Mouse (Mus musculus) c-Kit-negative CD71-positive TER-119-positive erythroid progenitor cells, embryonic 14.5 days (primary cell): ENCODE measurements around the gene Rag2.

Experiments used
- DNase-seq: peaks from one replicate; pipeline ENCODE4 v3.0.0-alpha.2; 2013; ENCODE audit warnings: low read depth, low spot score

The Rag2 gene

DNA sequence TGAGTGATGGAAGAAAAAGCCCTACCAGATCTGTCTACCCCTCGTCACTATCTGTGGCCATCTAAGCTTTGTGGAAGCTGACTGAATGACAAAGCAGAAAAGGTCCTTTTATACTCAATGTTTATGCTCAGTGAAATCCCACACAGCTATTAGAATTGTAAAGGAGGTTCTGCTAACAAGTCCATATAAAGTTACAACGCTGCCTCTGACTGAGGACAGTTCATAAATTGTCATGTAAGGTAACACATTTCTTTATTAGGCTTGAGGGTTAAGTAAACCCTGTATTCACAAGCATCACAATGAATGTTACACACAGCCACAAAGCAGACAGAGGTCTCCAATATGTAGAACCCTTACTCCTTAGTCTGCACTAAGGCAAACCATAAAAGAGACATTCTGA, 507 bp upstream of the Rag2 start:
- DNase-seq: no peak

DNA sequence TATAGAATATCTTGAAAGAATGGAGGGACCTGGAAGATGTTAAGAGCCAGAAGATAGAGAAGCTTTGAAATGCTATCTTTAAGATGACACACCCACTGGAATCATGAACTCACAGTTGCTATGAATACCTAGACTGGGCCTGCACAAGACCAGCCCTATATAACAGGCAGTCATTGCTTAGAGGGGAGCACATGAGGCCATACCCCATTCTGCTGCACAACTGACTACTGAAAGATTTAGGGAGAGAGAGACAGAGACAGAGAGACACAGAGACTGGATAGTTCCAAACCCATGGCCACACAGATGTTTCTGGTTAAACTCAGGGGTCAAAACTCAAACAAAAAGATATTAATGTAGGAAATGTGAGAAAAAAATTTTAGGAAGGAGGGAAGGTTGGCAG, 2.7 kb downstream of the Rag2 start:
- no peak for DNase-seq

DNA sequence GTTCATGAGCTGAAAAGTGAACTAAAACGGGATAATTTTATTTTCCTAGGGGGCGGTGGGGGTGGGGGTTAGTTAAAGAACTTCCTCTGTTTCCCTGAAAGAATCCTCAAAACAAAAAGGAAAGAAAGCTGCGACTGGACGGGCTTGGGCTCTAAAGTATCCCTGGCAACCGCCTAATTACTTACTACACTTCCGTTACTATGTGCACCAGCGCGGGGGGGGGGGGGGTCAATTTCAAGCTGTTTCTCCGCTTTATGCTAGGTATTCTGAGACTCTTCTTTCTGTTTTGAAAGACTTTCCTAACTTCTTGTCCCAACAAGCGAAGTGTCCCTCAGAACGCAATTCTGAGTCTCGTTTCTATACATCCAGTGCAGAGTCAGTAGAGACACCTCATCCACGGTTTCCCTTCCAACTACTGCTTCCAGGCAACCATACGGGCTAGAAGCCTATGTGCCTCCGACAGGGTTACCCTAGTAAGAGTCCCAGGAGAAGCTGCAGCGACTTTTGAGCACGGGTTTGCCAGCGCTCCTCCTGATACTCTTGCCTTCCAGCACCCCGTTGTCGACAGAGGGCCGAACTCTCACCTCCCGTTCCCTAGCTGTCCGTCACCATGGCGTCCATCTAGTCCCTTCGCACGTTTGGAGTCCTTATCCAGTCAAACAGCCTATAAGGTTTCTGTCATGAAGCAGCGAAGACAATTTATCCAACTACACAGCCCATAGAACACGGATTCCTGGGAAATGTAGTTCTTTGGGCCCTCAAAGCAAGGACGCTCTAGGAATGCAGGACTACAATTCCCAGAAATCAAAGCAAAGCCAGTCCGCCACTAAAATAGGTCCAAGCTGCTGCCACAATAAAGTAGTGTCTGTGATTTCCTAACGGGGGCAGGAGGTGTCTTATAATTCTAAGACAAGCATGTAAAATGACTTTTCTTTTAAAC, 4.0 kb downstream of the Rag2 start:
- DNase-seq: peak; percentile 42

DNA sequence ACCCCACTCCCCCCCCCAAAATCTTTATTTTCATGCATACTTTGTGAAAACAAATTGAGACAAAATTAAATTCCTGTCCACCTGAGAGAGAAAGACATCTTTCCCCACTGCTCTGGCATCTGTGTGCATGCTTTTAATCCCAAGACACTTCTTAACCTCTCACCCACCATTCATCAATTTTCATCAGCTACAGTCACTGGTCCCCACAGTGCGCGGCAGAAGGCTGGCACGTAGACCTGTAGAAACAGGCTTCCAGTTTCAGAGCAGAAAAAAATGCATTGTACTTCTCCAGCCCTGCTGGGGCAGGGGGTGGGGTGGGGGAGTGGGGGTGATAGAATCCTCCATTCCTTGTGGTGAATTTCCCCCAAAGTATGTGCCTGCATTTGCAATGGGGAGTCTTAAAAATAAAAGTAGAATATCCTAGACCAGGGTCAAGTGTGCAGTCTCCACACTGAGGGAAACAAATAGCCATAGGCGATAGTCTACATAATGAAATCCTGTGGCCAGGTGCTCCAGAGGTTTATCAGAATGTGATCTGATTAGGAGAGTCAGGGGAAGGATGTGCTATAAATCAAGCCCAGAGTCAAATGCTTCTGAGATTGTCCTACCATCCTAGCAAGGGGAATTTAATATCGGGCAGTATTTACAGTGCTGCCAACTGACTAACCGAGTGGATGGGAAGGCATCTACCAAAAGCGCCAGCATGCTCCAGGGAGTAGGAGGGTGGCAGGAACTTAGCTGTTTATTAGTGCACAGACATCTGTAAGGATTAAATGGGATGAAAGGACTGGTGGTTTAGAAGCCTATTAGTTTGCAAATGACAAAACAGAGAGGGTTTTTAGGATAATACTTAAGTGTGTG, 14.7 kb downstream of the Rag2 start:
- no peak for DNase-seq

DNA sequence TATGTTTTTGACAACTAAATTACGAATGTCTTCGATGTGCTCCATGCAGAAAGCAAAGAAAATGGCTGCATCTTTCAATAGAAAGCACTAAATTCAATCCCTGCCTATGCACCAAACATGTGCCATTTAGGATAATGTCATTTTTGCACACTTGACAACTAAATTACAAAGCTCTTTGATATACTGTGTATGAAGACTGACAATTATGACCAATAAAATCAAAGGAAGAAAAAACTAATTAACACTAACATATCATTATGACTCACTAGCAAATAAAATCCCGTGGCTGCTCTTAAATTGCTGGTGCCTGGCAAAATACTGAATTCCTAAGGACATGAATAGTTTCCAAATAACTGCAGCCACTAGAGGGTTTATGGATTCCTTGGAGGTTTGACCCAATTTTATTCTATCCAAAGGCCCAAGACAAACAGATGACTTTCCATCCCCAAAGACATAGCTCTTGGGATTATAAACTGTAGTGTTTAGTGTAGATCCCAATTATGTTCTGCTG, 15.4 kb downstream of the Rag2 start:
- DNase-seq: no peak

DNA sequence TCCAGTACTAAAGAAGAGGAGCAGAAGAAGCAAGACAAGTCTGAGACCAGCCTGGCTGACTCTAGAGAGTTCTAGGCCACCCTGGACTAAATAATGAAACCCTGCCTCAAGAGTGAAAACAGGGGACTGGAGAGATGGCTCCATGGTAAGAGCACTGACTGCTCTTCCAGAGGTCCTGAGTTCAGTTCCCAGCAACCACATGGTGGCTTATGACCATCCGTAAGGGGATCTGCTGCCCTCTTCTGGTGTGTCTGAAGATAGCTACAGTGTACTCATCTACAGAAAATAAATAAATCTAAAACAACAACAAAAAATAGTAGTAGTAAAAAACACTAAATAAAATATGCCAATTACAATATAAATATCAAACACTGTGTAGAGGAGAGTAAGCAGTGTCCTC, 21.3 kb downstream of the Rag2 start:
- DNase-seq: no peak

DNA sequence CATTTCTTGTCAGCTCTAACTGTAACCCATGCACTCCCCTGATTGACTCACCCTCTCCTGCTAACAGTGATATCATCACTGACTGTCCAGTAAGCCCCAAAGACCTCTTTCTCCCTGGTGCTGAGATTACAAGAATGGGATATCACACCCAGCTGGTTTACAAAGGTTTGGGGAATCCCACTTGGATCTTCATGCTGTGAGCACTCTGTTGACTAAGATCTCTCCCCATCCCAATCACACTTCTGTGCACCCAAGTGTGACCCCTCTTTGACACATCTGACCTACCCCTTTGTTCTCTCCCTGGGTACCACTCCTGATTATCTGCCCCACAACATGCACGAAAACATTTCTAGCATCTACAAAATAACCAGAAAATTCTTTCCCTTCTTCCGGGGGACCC, 23.8 kb downstream of the Rag2 start:
- no peak for DNase-seq

DNA sequence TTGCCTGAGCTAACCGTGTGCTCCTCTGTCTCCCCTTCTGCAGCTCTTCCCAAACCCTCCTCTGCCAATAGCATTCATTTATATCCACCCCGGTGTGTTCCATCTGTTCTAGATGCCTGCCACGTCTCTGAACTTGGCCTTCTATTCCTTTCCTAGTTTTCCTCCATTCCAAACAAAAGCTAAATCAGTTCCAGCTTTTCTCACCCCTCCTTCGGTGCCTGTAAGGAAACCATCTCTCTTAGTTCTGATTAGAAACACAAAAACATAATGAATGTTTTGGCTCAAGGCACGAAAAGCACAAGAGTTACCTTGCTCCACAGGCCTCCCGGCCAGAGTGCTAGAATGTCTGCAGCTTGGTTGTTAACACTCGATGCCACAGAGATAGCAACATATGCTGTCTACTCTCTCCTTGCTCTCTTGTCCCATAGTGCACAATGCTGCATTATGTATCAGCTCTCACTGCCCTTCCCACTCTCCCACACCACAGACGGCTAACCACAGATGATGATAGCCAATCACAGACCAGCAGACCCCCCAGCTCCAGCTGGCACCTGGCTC, 24.7 kb downstream of the Rag2 start, which contains the start of the genes Rag1 and B230118H07Rik:
Rag1 (minus strand) TSS at position 388 of the 558 bp plus-strand sequence.
B230118H07Rik (minus strand) TSS at position 419 of the 558 bp plus-strand sequence.
- DNase-seq: no peak

DNA sequence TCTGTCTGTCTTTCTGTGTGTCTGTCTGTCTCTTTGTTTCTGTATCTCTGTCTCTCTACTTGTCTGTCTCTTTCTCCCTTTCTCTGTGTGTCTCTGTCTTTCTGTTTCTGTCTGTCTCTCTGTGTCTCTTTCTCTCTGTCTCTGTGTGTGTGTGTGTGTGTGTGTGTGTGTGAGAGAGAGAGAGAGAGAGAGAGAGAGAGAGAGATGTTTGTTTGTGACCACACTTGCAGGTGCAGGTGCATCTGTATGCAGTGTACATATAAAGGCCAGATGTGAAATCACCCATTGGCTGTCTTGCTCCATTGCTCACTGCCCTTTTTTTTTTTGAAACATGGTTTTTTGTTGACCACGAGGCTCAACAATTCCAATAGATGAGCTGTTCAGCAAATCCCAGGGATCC, 25.9 kb downstream of the Rag2 start:
- no peak for DNase-seq

DNA sequence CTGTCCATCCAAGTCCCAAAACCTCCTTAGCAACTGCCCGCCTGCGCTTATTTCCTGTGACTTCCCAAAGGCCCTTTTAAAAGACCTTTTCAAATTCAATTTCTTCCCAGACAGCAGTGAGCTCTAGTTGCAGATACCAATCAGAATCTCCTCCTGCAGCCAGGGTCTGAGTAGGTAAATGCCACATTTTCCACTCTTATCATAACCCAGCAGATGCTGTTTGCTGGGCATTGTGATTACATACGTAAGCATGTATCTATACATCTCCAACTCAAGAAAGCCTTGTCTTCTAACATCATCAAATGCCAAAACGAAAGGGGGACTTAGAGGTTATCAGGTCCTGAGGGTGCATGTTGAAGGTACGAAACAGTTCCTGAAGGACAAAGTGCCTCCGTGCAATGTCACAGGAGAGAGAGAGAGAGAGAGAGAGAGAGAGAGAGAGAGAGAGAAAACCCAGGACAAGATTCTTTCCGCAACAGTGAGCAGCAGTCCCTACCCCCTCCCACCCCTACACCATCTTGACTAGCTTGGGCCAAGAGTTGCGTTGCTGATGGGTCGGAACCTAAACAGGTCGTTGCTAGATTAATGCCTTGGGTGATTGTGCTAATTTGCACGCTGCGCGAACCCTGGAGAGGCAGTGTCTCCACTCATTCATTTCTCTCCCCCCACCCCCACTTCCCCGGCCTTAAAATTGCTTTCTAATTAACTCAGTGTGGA, 27.8 kb downstream of the Rag2 start:
- DNase-seq: no peak

DNA sequence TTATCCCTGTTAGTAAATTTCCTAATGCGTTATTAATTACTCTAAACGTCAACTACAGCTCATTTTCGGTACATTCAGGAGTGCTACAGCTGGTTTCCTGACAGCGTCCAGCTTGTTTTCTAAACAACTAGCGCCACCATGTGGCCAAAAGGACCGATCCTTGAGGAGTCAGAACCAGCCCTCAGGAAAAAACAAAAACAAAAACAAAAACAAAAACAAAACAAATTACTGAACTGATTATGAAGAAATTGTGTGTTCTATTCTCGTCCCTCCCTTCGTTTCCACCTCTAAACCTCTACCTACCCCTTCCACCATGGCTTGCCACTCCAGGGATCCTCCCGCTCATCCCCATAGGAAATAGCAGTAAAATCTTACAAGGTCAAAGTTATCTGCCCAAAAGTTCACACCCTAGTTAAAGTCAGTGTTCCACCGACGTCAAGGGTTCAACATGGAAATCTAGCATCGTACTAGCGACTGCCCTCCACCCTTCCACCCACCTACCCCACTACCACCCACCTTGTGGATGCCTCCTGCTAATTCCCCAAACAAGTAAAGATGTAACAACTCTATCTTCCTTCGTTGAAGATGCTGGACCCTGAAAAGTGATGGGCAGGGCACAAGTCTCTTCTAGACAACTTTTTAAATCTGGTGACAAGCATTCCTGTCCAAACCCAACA, 28.5 kb downstream of the Rag2 start:
- no peak for DNase-seq

DNA sequence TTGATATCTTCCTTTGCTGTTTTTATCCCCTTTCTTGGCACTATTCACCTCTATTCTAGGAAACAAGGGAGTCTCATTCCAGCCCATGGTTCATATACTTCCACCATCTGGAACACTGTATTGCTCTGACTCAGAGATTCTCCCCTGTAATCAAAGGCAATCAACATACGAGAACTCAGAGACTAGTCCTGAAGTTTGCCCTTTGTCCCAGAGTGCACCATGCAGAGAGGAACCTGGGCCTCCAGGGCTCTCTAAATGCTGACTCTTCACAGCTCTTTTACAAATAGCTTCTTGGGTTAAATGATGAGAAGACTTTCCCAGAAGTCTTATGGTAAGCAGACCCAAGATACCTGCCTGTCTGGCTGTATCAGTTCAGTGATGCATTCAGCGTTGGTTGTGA, 36.0 kb downstream of the Rag2 start:
- no peak for DNase-seq

DNA sequence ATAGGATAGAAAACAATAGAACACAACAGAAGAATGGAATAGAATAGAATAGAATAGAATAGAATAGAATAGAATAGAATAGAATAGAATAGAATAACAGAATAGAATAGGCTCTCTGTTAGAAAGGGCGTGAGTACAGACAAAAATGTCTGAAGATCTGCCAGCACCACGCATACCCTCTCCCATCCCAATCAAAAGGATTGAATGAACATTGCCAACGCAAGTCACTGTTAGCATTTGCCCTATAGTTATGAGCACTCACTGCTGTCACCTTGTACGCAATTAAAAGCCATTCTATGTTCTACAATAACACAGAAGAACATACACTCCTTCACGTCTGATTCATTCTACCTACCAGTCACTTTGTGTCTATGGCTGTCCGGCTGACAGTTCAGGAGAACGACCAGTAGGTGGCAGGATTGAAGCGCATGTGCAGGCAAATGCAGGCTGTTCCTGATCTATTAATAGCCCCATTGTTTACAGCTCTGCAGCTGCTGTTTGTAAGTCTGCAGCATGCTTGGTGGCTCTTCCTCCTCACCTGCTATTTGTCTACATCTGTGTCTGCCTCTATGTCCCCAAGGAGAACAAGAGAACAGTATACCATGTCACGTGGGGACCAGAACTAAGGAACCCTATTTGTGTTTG, 40.7 kb downstream of the Rag2 start:
- DNase-seq: no peak

DNA sequence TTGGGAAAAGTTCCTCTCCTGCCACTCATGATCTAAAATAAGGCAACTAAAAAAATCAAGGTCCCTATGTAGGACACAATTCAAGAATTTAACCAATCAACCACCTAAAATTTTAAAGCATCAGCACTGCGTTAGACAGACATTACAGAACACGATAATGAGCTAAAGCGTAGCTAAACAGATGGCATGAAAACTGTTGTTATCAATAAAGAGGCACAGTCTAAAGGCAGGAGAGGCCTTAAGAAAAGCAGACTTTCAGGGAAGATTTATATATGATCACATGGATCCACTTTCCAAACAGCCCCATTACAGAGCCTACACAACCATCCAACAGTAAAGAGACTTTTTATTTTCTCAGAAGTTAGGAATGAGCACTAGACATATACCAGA, 41.2 kb downstream of the Rag2 start:
- no peak for DNase-seq

DNA sequence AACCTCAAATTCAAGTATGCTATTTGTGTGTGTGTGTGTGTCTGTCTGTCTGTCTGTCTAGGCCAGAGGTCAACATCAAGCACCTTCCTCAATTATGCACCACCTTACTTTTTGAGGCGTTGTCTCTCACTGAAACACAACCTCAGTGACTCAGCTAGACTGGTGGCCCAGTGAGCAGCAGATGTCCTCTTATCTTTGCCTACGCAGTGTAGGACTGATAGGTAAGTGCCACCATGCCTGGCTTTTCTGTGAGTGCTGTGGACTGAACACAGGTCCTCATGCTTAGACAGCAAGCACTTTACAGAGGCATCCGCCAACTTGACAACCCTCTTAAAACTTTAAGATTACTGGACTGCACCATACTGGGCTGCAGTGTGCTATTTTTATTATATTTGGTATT, 44.2 kb downstream of the Rag2 start:
- DNase-seq: no peak

DNA sequence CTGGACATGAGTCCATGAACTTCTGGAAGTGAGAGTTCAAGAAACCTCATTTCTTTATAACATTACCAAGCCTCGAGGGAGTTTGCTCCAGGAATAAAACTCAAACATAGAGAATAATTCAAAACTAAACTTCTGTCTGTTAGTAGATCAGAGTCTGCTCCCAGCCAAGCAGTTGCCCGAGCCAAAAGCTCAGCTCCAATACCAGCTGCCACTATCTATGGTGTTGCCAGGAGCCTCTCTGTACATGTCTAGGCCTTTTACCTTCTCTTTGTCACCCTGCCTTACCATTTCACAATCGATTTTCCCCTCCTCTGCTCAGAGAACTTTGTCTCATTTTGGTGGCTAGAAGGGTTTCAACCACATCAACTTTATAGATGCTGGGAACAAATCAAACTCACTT, 49.0 kb downstream of the Rag2 start:
- no peak for DNase-seq

DNA sequence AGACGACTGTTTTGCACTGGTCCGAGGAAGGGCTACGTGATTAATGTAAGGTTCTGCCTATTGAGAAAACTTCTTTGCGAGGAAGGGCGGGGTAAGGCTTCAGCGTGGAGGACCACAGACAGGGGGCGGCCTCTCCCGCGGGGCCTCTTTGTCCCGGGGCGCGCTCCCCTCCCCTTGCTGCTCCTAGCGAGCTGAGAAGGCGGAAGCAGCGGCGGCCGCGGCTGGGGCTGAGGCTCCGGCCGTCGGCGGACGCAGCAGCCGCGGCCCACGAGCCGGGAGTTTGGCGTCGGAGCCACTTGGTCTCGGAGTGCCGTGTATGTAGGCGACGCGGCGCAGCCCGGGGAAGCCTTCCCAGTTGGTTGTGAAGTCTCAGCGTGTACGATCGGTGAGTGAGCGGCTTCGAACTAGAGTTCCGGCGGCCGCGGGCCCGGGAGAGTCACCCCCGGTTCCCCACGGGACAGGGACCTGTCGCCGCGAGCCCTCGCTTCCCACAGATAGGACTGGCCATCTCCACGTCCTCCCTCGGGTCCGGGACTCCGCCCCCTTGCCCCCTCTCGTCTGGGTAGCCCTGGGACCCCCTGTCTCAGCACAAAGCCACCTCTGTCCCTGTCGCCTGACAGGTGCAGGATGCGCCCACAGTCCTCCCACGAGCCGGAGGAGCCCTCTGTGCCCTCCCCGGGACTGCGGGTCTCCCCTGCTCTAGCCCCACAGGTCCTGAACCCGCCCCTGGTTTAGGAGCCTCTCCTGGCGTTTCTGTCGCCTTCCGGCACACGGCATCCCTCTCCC, 53.9 kb downstream of the Rag2 start, which contains the start of gene Traf6:
Traf6 (plus strand) TSS at position 194 of the 786 bp plus-strand sequence.
- peak; percentile 43 for DNase-seq

DNA sequence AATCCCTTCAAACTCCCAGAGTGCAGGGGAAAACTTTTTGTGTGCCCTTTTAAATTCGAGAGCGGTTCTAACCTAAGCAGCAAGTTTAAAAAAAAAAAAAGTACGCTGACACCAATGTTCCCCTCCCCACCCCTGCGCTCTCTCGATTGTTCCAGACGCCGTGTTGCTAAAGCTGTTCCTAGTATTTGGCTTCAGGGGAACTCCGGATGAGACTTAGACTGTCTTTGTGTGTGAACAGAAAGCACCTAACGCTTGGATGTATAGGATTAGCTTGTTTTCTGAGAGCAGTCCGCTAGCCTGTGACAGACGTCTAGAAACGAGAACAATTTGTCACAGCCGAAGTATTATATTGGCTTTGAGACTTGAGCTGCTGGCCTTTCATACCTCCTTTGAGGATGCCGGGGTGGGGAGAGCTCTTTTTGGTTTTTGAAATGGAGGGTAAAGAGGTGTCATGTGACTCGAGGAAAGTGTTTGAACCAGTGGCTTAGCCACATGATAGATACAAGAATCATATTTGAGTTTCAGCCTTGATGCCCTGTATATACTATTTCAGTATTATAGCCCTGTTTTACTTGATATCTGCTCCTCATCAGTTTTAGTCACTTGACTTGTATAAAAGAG, 54.8 kb downstream of the Rag2 start:
- DNase-seq: peak; percentile 21
